Mouse (Mus musculus) embryonic facial prominence, embryonic 11.5 days (tissue): Measurements from ENCODE around the gene Mmp7. TPM values are rescaled to one million over a fixed set of nuclear protein-coding genes. Genes with fewer than 3 reads are reported as not detected.

Experiments used
- ATAC-seq: fragments of 200-750 bp; cut with Nextera tagmentation; replicated peaks from 2 replicates; pipeline ENCODE4 v1.8.0; 2017; ENCODE audit warnings: low read depth; ENCODE audit not compliant: insufficient number of reproducible peaks, low FRiP score, low TSS enrichment
- DNase-seq: peaks from one replicate; pipeline ENCODE4 v3.0.0-alpha.2; 2015; ENCODE audit warnings: low spot score
- H3K27ac ChIP-seq: fragments of 300-500 bp; sonication (generic); replicated peaks from 2 replicates; pipeline ENCODE4 v1.5.1; 2014; ENCODE audit warnings: mild to moderate bottlenecking, low read depth, low read length, control low read depth
- H3K27me3 ChIP-seq: fragments of 300-500 bp; sonication (generic); 2 replicates; pipeline ENCODE4 v1.6.1; 2014; ENCODE audit warnings: mild to moderate bottlenecking, low read length, moderate library complexity, mixed read lengths; ENCODE audit not compliant: control insufficient read depth, insufficient read depth
- H3K36me3 ChIP-seq: fragments of 300-500 bp; sonication (generic); replicated peaks from 2 replicates; pipeline ENCODE4 v1.6.1; 2014; ENCODE audit warnings: low read depth, mild to moderate bottlenecking, low read length, moderate library complexity, mixed read lengths; ENCODE audit not compliant: control insufficient read depth, insufficient read depth
- H3K4me1 ChIP-seq: fragments of 300-500 bp; sonication (generic); 2 replicates; pipeline ENCODE4 v1.6.1; 2014; ENCODE audit warnings: low read length, mixed read lengths; ENCODE audit not compliant: control insufficient read depth, insufficient read depth
- H3K4me2 ChIP-seq: fragments of 300-500 bp; sonication (generic); 2 replicates; pipeline ENCODE4 v1.6.1; 2014; ENCODE audit warnings: low read depth, mild to moderate bottlenecking, control low read depth, low read length, moderate library complexity
- H3K4me3 ChIP-seq: fragments of 300-500 bp; sonication (generic); 2 replicates; pipeline ENCODE4 v1.5.1; 2014; ENCODE audit warnings: low read depth, low read length, control low read depth
- H3K9ac ChIP-seq: fragments of 300-500 bp; sonication (generic); replicated peaks from 2 replicates; pipeline ENCODE4 v1.6.1; 2014; ENCODE audit warnings: mild to moderate bottlenecking, control low read depth, low read length
- H3K9me3 ChIP-seq: fragments of 300-500 bp; sonication (generic); replicated peaks from 2 replicates; pipeline ENCODE4 v1.6.1; 2016; ENCODE audit warnings: mild to moderate bottlenecking, low read length, inconsistent platforms, mixed read lengths; ENCODE audit not compliant: control insufficient read depth
- WGBS: fragments of 180-500 bp; shearing (Covaris S2); extraction: QIAGEN DNeasy Blood & Tissue Kit; methylation state at CpG from one replicate; pipeline ENCODE4 v1.1.7; 2014; 5-methylcytosine and 5-hydroxymethylcytosine counted together
- polyA plus RNA-seq: library from polyadenylated mRNA; unstranded; fragments of >200 nt; fragmentation: Nextera tagmentation; extraction: Ambion mirVana; gene quantifications from 2 replicates; pipeline ENCODE4 v1.2.1, GENCODE M21; 2014

Mmp7 gene
- polyA plus RNA-seq, 1 experiment from 2014 or later: not detected

DNA sequence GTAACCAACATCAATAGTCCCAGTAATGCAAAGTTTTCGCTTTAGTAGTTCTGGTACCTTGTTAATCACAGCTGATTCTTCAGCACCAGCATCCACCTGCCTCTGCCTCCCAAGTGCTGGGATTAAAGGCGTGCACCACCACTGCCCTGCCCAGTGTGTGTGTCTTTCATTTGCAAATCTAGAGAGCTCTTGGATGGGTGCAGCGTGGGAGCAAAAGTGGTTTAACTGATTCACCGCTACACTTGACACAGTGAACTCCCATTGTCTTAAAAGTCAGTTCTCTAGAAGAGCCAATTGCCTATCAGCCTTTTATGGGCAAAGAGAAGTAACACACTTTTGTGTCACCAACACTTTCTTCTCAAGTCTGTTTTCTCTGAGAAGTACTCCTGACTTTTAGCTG lies 19.3 kb downstream of the Mmp7 start:
- Histone ChIP-seq H3K27ac (no peak overlapping the region), H3K9me3 (no peaks in the 10 kb centered on the region), H3K9ac (no peak overlapping the region), H3K4me1 (no peaks in the 10 kb centered on the region), H3K4me3 (no peak overlapping the region), H3K4me2 (no peak overlapping the region), H3K27me3 (no peaks in the 10 kb centered on the region), H3K36me3 (no peaks in the 10 kb centered on the region)
- 79% methylated on average over 4 of the region's 4 CpGs for WGBS
- ATAC-seq (no peak), DNase-seq (no peak)

DNA sequence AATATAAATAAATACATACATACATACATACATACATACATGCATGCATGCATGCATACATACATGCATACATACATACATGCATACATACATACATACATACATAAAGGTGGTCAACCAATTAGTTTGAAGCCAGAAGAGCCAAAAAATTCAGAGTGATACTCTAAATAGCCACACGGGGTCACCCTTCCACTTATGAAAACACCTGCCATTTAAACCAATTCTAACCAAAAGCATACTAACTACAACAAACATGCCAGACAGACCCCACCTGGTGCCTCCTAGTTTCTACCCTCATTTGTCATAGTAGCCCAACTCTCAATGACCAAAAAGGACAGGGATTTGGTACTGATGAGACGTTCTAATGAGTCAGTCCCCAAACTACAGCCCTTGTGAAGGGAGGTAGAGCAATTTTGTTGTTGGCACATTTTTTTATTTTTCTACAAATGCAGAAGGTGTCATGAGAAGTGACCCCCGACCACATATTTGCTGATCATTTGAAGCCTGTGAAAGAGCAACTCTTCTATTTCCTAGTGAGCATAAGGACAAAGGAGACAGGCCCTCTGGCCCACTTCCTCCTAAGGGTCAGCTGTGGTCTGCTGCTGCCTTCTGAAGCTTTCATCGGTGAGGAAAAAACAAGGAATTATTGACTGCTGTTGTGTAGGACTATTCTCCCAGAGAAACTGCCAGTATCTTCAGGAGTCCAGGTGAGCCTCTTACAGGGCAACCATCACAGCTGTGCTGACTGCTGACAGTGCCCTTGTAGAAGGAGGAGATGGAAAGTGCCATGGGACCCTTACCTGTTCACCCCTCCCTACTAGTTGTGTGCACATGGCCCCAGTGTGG lies 22.4 kb downstream of the Mmp7 start:
- Histone ChIP-seq H3K9ac (no peak overlapping the region), H3K4me1 (no peaks in the 10 kb centered on the region), H3K4me3 (no peak overlapping the region), H3K27ac (no peak overlapping the region), H3K27me3 (no peaks in the 10 kb centered on the region), H3K4me2 (no peak overlapping the region), H3K9me3 (no peaks in the 10 kb centered on the region), H3K36me3 (no peaks in the 10 kb centered on the region)
- ATAC-seq (no peak), DNase-seq (peak; percentile 75)
- WGBS: 43% methylated on average over 4 of the region's 4 CpGs

DNA sequence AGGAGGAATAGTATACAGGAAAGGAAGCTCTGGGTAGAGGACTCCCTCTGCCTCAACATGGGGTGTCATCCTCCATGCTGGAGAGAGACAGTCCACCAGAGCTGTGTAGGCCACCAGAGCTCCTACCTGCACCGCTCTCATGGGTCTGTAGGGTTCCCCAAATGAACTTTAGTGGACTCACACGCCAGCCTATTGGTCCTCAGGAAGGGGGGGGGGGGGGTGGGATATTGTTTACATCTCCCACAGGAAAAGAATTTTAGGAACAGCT lies 23.0 kb downstream of the Mmp7 start:
- Histone ChIP-seq H3K36me3 (no peaks in the 10 kb centered on the region), H3K27ac (no peak overlapping the region), H3K27me3 (no peaks in the 10 kb centered on the region), H3K9me3 (no peaks in the 10 kb centered on the region), H3K4me2 (no peak overlapping the region), H3K4me3 (no peak overlapping the region), H3K4me1 (no peaks in the 10 kb centered on the region), H3K9ac (no peak overlapping the region)
- DNase-seq: no peak
- 72% methylated on average over 2 of the region's 2 CpGs for WGBS
- no peak for ATAC-seq

DNA sequence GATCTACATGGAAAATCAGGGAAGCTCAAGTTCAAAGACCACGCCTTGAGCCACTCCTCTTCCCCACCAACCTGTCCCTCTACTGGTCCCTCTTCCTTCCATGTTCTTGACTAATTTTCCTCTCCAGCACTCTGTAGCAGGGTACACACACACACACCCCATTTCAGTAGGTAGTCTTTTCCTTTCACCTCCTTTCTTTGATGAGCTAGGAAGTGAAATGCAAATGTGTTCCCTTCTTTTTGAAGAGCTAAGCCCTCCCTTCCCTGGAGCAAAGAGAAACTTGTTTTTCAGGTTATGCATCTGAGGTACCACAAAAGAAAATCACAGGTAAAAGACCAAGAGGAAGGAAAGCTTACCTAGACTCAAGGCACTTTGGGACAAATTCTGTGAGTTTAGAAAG lies 29.7 kb downstream of the Mmp7 start:
- H3K9me3 ChIP-seq: no peaks in the 10 kb centered on the region
- no peak overlapping the region for H3K4me3 ChIP-seq
- H3K36me3 ChIP-seq: no peaks in the 10 kb centered on the region
- no peak overlapping the region for H3K27ac ChIP-seq
- DNase-seq: peak; percentile 4
- no peaks in the 10 kb centered on the region for H3K4me1 ChIP-seq
- ATAC-seq: no peak
- WGBS: 81% methylated on average over 1 of the region's 1 CpGs
- no peak overlapping the region for H3K4me2 ChIP-seq
- no peak overlapping the region for H3K9ac ChIP-seq
- H3K27me3 ChIP-seq: no peaks in the 10 kb centered on the region

DNA sequence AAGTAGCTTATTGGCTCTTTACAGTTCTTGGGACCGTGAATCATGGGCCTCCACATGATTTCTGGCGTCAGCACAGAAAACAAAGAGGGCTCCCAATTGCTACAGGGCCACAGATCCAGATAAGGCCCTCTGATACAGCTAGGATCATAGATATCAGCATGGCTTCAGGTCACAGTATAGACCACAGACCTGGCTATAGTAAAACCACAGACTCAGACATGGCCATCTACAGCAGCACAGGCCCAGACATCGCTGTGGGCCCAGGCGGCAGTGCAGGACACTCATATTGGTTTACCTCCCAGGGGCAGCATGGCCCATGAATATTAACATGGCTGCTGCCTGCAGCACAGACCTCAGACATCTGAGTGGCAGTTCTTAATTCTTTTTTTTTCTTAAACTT lies 37.1 kb downstream of the Mmp7 start:
- Histone ChIP-seq H3K36me3 (no peaks in the 10 kb centered on the region), H3K4me3 (no peak overlapping the region), H3K27ac (no peak overlapping the region), H3K4me2 (no peak overlapping the region), H3K9ac (no peak overlapping the region), H3K4me1 (no peaks in the 10 kb centered on the region), H3K27me3 (no peaks in the 10 kb centered on the region), H3K9me3 (no peaks in the 10 kb centered on the region)
- ATAC-seq (no peak), DNase-seq (no peak)
- 79% methylated on average over 4 of the region's 4 CpGs for WGBS

DNA sequence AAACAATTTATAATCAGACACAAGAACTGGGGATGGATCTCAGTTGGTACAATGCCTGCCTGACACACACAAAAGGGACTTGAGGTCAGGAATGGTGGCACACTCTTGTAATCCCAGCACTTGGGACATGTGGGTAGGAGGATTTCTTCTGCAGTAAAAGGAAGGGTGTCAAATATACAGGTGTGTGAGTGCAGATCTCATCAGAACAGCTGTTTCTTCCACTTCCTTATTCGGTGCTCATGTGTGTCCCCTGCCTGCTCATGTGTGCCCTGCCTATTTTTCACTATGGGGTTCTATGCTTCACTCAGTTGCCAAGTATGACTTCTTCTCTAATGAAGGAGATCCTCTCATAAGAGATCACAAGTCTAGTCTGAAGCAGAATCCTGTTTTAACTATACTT lies 50.8 kb downstream of the Mmp7 start:
- H3K36me3 ChIP-seq: no peaks in the 10 kb centered on the region
- H3K4me3 ChIP-seq: no peak overlapping the region
- WGBS: 77% methylated on average over 1 of the region's 1 CpGs
- H3K27ac ChIP-seq: no peak overlapping the region
- H3K27me3 ChIP-seq: no peaks in the 10 kb centered on the region
- no peak overlapping the region for H3K9ac ChIP-seq
- no peak overlapping the region for H3K4me2 ChIP-seq
- H3K4me1 ChIP-seq: no peaks in the 10 kb centered on the region
- no peaks in the 10 kb centered on the region for H3K9me3 ChIP-seq
- ATAC-seq (no peak), DNase-seq (no peak)

DNA sequence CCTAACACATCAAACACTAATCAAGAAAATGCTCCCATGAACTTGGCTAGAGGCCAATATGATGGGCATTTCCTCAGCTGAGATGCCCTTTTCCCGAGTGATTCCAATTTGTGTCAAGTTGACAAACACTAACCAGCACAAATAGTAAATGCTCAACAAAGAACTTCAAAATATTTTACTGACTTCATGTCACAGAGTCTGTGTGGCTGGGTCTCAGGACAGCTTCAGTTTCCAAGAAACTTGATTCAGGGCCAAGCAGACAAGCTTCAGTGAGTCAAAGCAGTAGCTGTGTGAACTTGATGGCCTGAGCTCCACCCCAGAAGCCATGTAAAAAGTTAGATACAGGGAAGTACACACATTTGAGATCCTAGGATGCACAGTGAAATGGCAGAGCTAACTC lies 52.3 kb downstream of the Mmp7 start:
- 69% methylated on average over 1 of the region's 1 CpGs for WGBS
- no peak for DNase-seq
- H3K4me2 ChIP-seq: no peak overlapping the region
- no peak overlapping the region for H3K9ac ChIP-seq
- no peaks in the 10 kb centered on the region for H3K4me1 ChIP-seq
- H3K9me3 ChIP-seq: no peaks in the 10 kb centered on the region
- ATAC-seq: no peak
- H3K36me3 ChIP-seq: no peaks in the 10 kb centered on the region
- no peaks in the 10 kb centered on the region for H3K27me3 ChIP-seq
- no peak overlapping the region for H3K27ac ChIP-seq
- no peak overlapping the region for H3K4me3 ChIP-seq

DNA sequence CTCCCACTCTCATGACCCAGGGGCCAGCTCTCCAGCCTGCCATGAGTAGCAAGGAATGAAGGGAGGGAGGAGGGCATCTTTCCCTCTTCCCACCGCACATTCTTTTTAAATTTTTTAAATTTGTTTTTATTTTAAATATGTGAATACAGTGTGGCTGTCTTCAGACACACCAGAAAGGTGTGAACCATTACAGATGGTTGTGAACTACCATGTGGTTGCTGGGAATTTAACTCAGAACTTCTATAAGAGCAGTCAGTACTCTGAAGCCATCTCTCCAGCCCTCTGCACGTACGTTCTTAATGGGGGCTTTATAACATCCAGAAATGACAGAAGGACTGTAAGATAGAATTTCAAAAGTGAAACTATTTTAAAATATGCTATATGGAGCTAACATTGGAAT lies 57.0 kb downstream of the Mmp7 start:
- ATAC-seq (no peak), DNase-seq (no peak)
- H3K27ac ChIP-seq: no peak overlapping the region
- H3K4me1 ChIP-seq: no peaks in the 10 kb centered on the region
- 85% methylated on average over 3 of the region's 3 CpGs for WGBS
- no peaks in the 10 kb centered on the region for H3K36me3 ChIP-seq
- no peaks in the 10 kb centered on the region for H3K9me3 ChIP-seq
- H3K4me3 ChIP-seq: no peak overlapping the region
- H3K9ac ChIP-seq: no peak overlapping the region
- no peaks in the 10 kb centered on the region for H3K27me3 ChIP-seq
- no peak overlapping the region for H3K4me2 ChIP-seq
